Mouse (Mus musculus): ENCODE results near the gene Map4k4. TPM values are rescaled to one million over a fixed set of nuclear protein-coding genes. Genes with fewer than 3 reads are reported as not detected.

Gene Map4k4
- total RNA-seq, 1 experiment from 2014 or later = 236 TPM

DNA sequence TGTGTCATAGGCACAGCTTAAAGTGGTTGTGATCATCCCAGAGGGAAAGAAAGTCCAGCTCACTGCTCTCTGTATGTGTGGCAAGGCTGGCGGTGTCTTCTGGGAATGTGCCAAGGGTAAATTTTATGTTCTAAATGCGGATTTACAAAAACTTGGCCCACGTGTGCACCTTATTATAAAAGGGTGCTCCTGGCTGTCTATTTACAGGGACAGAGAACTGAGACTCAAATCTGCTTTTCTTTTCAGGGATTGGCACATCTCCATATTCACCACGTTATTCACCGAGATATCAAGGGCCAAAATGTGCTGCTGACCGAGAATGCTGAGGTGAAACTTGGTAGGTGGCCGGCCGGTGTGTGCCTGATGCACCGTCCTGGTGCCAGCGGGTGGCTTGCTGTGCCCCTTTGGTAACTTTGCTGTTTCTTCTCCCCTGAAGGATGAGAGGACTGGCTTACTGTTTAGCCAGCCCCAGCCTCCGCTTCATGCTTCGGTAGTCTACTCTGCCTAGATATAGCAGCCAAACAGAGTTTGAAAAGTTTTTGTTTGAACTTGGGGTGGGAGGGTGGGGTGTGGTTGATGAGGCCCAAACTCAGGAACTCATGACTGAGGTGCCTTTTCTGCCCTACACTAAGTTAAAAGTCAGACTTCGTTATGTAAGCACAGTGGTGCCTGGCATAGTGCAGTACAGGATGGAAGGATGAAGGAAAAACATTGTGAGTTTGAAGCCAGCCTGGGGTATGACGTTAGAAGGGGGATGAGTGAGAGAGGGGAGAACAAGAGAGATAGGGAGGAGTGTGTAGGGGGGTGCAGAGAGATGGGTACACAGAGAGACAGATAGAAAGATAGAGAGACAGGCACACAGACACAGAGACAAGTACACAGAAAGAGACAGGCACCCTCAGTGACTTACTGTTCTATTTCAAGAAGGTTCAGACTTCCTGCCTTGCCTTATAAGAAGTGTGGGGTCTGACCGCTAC lies 79.9 kb downstream of the Map4k4 start:
- ATAC-seq (ENCODE audit: extremely low read depth, insufficient number of reproducible peaks, low FRiP score, poor library complexity, severe bottlenecking) = no peak

DNA sequence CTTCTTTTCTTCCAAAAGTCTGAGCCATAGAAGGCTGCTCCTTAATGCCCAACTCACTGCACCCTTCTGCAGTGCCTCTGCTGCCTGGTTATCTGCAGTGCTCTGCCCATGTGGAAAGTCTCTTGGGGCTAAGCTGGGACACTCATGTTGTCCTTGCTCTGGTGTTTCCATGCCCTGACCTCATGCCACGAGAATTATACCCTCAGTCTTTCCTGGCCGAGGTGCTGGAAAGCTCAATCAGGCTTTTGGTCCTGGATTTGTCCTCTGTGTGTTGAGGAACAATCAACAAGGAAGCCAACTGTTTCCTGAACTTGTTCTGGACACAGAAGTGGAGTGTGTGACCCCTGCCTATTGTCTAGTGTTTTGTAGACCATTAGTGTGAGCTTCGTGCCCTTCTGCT lies 81.3 kb downstream of the Map4k4 start:
- ATAC-seq (ENCODE audit: extremely low read depth, insufficient number of reproducible peaks, low FRiP score, poor library complexity, severe bottlenecking) = no peak

DNA sequence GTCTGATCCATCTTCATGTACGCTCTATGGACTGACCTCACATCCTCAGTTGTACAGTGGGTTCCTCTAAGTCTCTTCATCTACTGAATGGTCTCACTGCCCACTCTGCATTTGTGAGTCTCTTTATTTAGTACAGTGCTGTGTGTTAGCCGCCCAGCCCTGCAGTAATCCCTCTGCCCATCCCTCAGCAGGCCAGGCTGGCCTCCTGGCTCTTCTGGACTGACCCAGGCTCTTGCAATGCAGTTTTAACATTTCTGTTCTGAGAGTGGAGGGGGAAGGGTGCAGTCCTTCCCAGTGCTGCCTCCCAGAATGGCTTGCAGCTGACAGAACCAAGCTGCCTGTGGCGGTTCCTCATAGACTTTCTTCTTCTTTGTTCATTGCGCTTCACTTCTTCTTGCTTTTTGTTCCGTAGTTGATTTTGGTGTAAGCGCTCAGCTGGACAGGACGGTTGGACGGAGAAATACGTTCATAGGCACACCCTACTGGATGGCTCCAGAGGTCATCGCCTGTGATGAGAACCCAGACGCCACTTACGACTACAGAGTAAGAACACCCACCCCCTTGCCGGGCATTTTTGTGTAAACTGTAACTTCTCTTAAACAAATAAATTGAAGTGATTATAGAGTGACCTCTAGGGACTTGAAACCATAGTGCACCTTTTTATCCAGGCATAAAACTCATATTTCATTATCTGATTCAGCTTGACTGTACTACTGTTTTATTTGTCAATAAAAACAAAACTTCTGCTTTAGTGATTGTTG lies 82.2 kb downstream of the Map4k4 start:
- no peak for ATAC-seq (ENCODE audit: extremely low read depth, insufficient number of reproducible peaks, low FRiP score, poor library complexity, severe bottlenecking)

DNA sequence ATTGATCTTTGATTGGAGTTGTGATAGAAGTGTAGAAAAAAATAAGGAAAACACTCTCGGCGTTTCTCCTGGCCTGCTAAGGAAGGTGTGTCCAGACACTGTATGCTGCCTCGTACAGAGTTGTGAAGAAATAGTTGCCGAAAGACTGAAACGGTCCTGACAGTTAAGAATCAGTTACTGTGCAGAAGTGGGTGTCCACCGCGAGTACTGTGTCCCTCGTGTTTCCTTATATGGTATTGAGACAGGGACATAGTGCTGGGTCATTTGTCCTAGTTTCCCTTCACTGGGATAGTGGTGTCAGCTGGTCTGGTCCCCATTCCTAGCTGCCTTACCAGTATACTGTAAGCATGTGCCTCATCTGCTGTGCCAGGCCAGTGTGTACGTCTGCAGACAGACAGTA lies 83.6 kb downstream of the Map4k4 start:
- ATAC-seq (ENCODE audit: extremely low read depth, insufficient number of reproducible peaks, low FRiP score, poor library complexity, severe bottlenecking) = no peak

DNA sequence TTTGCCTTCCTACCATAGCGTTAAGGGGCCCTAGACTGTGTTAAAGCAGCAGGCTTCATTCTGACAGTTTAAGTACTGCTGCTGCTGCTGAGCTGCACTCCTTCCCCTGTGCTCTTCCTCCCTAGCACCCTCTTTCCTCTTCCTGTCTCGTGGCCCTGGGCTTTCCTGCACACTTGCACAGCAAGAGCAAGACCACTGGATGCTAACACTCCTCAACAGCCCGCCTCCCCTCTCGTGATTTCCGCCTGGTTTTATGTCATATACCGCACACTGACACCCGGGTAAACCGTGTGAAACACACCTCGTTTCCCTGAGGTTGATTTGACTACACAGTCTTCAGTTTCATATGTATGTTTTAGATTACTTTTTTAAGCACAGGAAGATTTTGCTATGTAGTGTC lies 86.1 kb downstream of the Map4k4 start:
- no peak for ATAC-seq (ENCODE audit: extremely low read depth, insufficient number of reproducible peaks, low FRiP score, poor library complexity, severe bottlenecking)

DNA sequence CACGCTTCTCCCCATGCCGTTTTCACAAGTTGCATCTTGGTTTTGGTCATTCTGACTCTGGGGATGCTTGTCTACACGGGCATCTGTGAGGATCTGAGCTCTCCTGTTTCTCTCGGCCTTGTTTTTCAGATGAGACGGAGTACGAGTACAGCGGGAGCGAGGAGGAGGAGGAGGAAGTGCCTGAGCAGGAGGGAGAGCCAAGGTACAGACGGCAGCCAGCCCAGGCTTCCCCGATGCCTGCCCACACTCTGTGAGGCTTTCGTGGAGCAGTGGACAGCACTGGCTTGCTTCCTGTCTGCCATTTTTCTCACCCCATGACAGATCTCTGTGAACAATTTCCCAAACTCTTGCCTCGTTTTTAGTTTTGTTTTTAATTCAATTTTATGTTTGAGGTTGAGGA lies 88.1 kb downstream of the Map4k4 start:
- ATAC-seq (ENCODE audit: extremely low read depth, insufficient number of reproducible peaks, low FRiP score, poor library complexity, severe bottlenecking) = no peak

DNA sequence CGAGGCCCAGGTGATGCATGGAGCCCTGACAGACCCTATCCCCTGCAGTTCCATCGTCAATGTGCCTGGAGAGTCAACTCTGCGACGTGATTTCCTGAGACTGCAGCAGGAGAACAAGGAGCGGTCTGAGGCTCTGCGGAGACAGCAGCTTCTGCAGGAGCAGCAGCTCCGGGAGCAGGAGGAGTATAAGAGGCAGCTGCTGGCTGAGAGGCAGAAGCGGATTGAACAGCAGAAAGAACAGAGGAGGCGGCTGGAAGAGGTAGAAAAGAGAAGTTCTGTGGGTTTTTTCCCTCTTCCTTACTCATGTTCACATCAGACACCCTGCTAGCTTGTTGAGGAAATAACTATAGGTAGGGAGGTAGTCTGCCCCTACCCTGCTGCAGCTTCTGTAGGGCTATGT lies 89.3 kb downstream of the Map4k4 start:
- ATAC-seq (ENCODE audit: extremely low read depth, insufficient number of reproducible peaks, low FRiP score, poor library complexity, severe bottlenecking) = no peak

DNA sequence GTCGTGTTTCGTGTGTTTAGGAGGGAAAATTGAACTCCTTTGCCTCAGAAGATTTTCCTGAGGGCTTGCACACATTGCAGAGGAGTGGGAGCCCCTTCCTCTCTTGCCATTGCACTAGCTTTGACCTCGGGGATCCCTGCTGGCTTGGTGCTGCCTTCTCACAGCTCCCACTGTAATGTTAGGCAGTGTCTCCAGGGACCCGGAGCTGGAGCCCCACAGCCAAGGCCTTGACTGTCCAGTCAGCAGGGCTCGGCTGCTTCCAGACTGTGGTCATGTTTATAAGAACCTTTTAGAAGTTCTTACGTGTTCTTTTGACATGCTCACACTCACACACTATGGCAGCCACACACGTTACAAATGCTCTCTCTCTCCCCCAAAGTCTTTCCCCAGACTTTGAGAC lies 93.2 kb downstream of the Map4k4 start:
- ATAC-seq (ENCODE audit: extremely low read depth, insufficient number of reproducible peaks, low FRiP score, poor library complexity, severe bottlenecking) = no peak

DNA sequence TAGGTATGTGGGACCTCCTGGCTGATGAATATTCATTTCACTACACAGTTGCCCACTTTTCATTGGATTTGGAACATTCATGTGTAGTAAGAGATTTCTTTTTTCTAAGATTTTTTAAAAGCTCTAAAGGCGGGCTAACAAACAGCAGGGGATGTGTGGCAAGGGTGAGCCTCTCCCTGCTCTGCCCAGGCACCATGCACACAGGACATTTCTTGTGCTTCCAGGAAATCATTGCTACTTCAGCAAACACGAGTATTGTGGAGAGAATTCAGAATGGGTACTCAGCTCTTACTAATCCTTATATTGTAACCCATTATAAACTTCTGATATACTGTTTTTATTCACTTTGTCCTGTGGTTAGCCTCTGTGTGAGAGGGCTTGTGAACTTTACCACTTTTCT lies 94.9 kb downstream of the Map4k4 start:
- no peak for ATAC-seq (ENCODE audit: extremely low read depth, insufficient number of reproducible peaks, low FRiP score, poor library complexity, severe bottlenecking)

DNA sequence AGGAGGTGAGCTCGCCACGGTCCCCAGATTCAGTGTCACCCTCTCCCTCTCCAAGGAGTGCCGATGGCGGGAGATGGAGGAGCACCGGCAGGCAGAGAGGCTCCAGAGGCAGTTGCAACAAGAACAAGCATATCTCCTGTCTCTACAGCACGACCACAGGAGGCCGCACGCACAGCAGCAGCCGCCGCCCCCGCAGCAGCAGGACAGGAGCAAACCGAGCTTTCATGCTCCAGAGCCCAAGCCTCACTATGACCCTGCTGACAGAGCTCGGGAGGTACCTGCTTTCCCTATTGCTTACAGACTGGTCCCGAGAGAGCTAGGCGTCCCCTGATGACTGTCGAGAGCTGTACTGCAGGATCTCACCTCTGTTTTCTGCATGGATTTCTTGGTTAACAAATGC lies 99.8 kb downstream of the Map4k4 start:
- ATAC-seq (ENCODE audit: extremely low read depth, insufficient number of reproducible peaks, low FRiP score, poor library complexity, severe bottlenecking) = no peak

DNA sequence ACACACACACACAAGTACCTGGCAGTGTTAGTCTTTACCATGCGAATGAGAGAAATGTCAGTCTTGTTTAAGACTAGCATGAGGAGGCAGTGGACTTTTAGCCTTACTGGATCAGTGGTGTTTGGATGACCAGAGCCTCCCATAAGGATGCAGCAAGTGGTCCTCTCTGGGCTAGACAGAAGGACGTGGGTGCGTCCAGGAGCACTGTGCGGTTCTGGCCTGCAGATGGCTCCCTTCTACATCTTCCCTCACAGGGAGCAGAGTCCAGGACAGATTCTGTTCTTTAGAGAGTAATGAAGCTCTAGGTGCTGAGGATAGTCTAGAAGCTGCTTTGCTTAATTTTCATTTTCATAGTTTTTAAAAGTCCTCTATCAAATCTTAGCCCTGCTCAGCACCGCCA lies 100.2 kb downstream of the Map4k4 start:
- peak; percentile 39; the same call in 1 of the 2 replicates for ATAC-seq (ENCODE audit: extremely low read depth, insufficient number of reproducible peaks, low FRiP score, poor library complexity, severe bottlenecking)

DNA sequence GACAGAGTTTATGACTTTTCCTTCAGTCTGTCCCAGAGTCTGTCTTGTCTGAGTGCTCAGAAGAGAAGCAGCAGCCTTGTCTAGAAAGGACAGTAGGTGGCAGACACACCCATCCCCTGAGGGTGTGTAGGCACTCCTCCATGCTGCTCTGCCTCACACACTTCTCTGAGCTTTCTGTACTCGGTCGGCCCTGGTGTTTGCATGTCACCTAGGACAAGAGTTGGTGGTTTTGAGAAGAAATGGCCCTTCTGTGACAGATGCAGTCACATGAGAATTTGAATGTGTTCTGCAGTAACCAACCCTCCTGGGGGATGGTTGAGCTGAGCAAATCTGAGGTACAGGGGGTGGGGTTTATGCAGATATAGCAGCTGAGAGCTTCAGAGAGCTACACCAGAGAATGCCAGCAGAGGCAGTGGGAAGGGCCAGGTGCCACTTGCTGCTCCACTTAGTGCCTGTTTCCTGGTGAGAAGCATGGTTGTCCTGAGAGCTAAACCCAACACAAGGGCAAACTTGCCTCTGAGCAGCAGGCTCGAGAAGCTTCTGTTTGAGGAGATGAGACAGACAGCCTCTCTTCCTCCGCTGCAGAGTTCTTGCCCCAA lies 101.5 kb downstream of the Map4k4 start:
- ATAC-seq (ENCODE audit: extremely low read depth, insufficient number of reproducible peaks, low FRiP score, poor library complexity, severe bottlenecking) = no peak

DNA sequence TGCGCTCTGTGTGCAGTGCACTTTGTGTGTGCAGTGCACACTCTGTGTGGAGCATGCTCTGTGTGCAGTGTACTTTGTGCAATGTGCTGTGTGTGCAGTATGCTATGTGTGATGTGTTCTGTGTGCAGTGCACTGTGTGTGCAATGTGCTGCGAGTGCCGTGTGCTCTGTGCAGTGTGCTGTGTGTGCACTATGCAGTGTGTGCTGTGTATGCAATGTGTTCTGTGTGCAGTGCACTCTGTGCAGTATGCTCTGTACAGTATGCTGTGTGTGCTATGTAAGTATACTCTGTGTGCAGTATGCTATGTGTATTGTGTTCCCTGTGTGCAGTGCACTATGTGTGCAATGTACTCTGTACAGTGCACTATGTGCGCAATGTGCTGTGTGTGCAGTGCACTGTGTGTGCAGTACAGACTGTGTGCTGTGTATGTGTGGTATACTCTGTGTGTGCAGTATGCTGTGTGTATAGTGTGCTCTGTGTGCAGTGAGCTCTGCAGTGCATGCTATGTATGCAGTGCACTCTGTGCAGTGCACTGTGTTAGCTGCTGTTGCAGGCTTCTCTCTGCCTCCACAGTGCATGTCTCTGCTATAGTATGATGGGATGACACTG lies 105.4 kb downstream of the Map4k4 start:
- ATAC-seq (ENCODE audit: extremely low read depth, insufficient number of reproducible peaks, low FRiP score, poor library complexity, severe bottlenecking) = no peak

DNA sequence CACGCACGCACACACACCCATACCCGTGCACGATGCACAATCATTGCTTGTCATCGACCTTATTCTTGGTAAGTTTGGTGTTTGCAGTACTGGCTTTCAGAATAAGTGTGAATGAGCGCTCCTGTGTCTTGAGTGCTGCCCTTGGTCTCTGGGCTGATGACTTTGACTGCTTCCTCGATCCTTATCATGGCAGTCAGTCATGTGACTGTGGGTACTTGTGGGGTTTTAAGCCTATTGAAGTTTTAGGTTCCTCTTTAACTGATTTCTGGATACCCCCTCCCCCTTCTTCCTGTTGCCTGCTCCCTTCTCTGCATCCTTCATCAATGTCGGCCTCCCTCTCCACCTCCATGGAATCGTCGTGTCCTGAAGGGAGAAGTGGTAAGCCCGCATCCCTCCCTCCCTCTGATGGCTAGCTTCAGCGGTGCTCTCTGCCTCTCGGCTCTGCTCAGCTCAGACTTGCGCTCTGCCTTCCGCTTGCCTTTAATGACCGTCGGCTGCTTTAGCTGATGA lies 107.3 kb downstream of the Map4k4 start:
- no peak for ATAC-seq (ENCODE audit: extremely low read depth, insufficient number of reproducible peaks, low FRiP score, poor library complexity, severe bottlenecking)

DNA sequence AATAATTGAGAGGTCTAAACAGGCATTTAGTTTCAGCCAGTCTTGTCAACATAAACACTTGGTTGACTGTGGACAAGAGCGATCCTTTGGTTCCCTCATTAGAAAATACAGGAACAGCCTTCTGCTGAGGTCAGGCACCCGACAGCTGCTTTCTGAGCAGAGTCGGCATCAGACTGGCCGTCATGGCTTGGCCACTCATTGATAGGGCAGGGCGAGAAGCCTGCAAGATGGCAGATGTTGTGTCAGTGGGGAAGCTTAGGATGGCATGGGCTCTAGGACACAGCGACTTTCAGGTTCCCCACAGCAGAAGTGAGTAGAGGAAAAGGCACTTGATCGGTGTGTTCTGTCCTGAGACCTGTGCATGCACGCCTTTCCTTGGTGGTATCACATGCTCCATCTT lies 112.0 kb downstream of the Map4k4 start:
- ATAC-seq (ENCODE audit: extremely low read depth, insufficient number of reproducible peaks, low FRiP score, poor library complexity, severe bottlenecking) = no peak

DNA sequence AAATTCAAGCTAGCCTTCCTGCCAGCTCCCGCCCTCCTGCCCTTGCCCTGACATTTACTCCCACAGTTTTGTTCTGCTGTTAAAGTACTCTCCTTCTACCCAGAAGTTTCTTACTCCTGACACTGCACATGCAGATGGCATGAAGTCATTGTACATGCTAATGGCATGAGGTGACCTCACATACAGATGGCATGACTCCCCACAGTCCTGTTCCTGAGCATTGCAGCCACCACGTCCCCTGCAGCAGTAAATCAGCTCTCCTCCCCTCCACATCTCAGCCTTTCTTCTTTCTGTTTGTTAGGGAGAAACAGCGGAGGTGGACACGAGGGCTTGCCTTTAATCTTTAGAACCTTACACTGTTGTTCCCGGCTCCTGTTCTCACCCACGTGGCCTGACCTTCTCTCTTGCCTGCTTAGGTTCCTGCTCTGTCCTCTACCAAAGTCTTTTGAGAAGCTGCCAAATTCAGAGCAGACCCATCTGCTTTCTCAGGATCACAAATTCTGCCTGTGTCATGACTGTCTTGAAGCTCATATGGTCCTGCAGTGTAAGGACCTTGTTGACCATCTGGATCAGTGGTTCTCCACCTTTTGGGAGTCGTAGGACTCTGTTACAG lies 114.5 kb downstream of the Map4k4 start:
- ATAC-seq (ENCODE audit: extremely low read depth, insufficient number of reproducible peaks, low FRiP score, poor library complexity, severe bottlenecking) = no peak

DNA sequence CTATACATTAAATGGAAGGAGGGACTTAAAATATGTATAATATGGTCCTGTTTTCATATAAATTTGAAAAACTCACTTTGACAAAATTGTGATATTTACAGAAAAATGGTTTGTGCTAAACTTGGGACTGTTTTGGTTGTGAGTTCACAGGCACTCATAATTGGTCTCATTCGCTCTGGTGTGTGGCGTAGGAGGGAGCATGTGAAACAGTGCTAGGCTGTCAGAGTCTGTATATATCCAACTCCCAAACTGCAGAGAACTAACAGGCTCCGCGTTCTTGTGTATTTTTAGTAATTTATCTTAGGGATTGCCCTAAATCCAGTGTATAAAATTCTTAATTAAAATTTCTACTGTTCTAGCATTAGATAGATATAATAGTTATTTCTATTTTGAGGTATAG lies 120.9 kb downstream of the Map4k4 start:
- no peak for ATAC-seq (ENCODE audit: extremely low read depth, insufficient number of reproducible peaks, low FRiP score, poor library complexity, severe bottlenecking)

DNA sequence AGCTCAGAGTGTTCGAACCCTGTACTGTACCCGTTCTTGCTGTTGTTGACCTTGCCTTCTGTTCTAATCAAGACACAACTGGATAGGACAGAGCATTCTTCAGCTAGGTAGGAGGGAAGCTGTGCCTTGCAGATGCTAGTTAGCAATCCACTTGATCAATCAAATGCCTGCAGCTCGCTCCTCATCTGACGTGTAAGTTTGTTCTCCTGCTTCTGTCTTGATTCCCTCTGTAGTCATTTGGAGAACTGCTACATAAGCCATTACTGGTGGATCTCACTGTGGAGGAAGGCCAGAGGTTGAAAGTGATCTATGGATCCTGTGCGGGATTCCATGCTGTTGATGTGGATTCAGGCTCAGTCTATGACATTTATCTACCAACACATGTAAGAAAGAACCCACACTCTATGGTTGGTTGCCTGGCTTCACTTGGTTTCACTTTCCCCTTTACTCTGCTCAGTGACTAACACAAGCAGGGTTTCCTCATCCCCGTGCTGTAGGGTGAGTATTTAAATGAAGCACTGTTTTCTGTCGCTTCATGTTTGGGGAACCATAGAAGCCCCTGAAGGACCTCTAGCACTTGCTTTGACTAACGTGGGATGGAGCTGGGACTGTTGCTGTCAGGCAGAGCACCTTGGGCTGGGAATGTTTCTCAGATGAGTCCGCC lies 121.9 kb downstream of the Map4k4 start:
- peak; percentile 70 for ATAC-seq (ENCODE audit: extremely low read depth, insufficient number of reproducible peaks, low FRiP score, poor library complexity, severe bottlenecking)
